Mouse (Mus musculus) kidney, postnatal 36 days (tissue): ENCODE results near the gene Dact2.

Experiments
- DNase-seq, 2 experiments: peaks; one replicate each; pipeline ENCODE4 v3.0.0; 2021 to 2022; ENCODE audit warnings: mixed read lengths in 2 of 2

Gene Dact2

GRCm38 (mm10) chr17:14207093-14207561 is 3.0 kb upstream of the Dact2 start:
- DNase-seq: no peak

GRCm38 (mm10) chr17:14206062-14206461 is 2.0 kb upstream of the Dact2 start:
- peak; percentile 70 to 90 for DNase-seq

- no peak for DNase-seq
Observed at GRCm38 (mm10) chr17:14205236-14205635, 1.1 kb upstream of the Dact2 start.

- peak; percentile 78 to 86 for DNase-seq
Observed at GRCm38 (mm10) chr17:14203121-14203941, 773 bp downstream of the Dact2 start.

- DNase-seq: peak; percentile 86 to 93
Observed at GRCm38 (mm10) chr17:14202291-14203030, 1.6 kb downstream of the Dact2 start.

- DNase-seq: peak; percentile 50 to 59
Observed at GRCm38 (mm10) chr17:14201281-14201787, 2.8 kb downstream of the Dact2 start.

GRCm38 (mm10) chr17:14200206-14200605 is 3.9 kb downstream of the Dact2 start:
- no peak for DNase-seq

- peak in 1 of 2 experiments; percentile 48 for DNase-seq
Observed at GRCm38 (mm10) chr17:14199621-14200020, 4.5 kb downstream of the Dact2 start.

GRCm38 (mm10) chr17:14192924-14193323 is 11.2 kb downstream of the Dact2 start:
- DNase-seq: no peak

GRCm38 (mm10) chr17:14192432-14192831 is 11.7 kb downstream of the Dact2 start:
- no peak for DNase-seq

- DNase-seq: no peak
Observed at GRCm38 (mm10) chr17:14188455-14188854, 15.6 kb downstream of the Dact2 start.

- DNase-seq: no peak
Observed at GRCm38 (mm10) chr17:14187096-14187495, 17.0 kb downstream of the Dact2 start.

- no peak for DNase-seq
Observed at GRCm38 (mm10) chr17:14186176-14186575, 17.9 kb downstream of the Dact2 start.

GRCm38 (mm10) chr17:14184192-14184814 is 19.8 kb downstream of the Dact2 start:
- no peak for DNase-seq

GRCm38 (mm10) chr17:14183717-14184116 is 20.4 kb downstream of the Dact2 start:
- no peak for DNase-seq

GRCm38 (mm10) chr17:14182860-14183259 is 21.2 kb downstream of the Dact2 start:
- no peak for DNase-seq

GRCm38 (mm10) chr17:14178911-14179310 is 25.2 kb downstream of the Dact2 start:
- no peak for DNase-seq

GRCm38 (mm10) chr17:14178475-14178874 is 25.6 kb downstream of the Dact2 start:
- DNase-seq: peak; percentile 64 to 74

GRCm38 (mm10) chr17:14178049-14178448 is 26.1 kb downstream of the Dact2 start:
- no peak for DNase-seq

GRCm38 (mm10) chr17:14177018-14177417 is 27.1 kb downstream of the Dact2 start:
- no peak for DNase-seq

- DNase-seq: no peak
Observed at GRCm38 (mm10) chr17:14175704-14176103, 28.4 kb downstream of the Dact2 start.

- peak in 1 of 2 experiments; percentile 31 for DNase-seq
Observed at GRCm38 (mm10) chr17:14175019-14175418, 29.1 kb downstream of the Dact2 start.

- DNase-seq: no peak
Observed at GRCm38 (mm10) chr17:14174401-14174800, 29.7 kb downstream of the Dact2 start.
